ENCODE assay signal across 9 mouse cellular contexts in the genomic region with DNA sequence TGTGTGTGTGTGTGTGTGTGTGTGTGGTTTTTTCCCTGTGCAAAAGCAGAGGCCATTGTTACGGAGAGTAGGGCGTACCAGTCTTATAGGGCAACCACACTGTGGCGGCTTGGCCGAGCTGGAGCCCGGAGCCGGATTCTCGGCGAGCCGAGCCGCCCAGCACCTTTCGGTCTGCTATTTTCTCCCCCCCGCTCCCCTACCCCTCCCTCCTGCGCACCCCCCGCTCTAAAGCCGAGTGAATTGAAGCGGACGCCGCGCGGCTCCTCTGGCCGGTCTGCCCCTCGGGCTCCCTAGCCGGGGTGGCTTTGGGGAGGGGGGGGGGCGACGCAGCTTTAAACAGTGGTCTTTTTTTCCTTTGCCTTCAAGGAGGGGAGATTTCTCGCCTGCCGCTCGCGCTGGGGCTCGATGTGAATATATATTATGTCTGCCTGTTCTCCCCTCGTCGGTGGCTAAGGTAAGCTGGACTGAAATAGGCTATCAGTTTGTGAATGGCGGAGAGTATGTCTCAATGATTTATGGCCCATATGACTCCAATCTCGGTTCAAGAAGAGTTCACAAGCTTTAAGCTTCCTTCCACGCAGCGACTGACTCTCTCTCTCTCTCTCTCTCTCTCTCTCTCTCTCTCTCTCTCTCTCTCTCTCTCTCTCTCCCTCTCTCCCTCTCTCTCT. TPM values are rescaled to one million over a fixed set of nuclear protein-coding genes. Genes with fewer than 3 reads are reported as not detected.
DNase-seq lines count a peak whose midpoint lies in the region; ATAC-seq and TF ChIP-seq lines count a peak whose summit lies in the region.
"Had no signal": no experiment of that assay in that cellular context is flagged by ENCODE, and none has a peak within 500 bp of the region (broad histone marks: within the 10 kb centered on the region; RNA-seq: fewer than 3 reads in every experiment).

No protein-coding gene starts in this region.

- H3K4me2 ChIP-seq in hindbrain, embryonic 16.5 days (ENCODE audit: low read length): peak overlapping the region; percentile 62
- H3K4me2 ChIP-seq in liver, embryonic 11.5 days: peak overlapping the region; percentile 62

- peak; percentile 40 for DNase-seq in adipocyte (ENCODE audit: low spot score)
- DNase-seq in liver, embryonic 11.5 days (ENCODE audit: low spot score): no peak
- no peak for DNase-seq in right cerebral cortex, postnatal 10 days (ENCODE audit: low spot score in 2 of 2)
- DNase-seq in layer of hippocampus, adult 2 months (ENCODE audit: low spot score in 2 of 2): no peak
- DNase-seq in layer of hippocampus, postnatal 25 days (ENCODE audit: extremely low spot score in 1 of 2, low spot score in 1 of 2): no peak

- no peaks in the 10 kb centered on the region for H3K36me3 ChIP-seq in ES-Bruce4 (ENCODE audit: control insufficient read depth, insufficient read depth, low read length, poor library complexity, severe bottlenecking)
- H3K36me3 ChIP-seq in hindbrain, embryonic 16.5 days (ENCODE audit: control insufficient read depth, insufficient read depth, low read length): no peaks in the 10 kb centered on the region
- H3K36me3 ChIP-seq in liver, embryonic 11.5 days (ENCODE audit: control insufficient read depth, insufficient read depth, low read length): no peaks in the 10 kb centered on the region

- peak; percentile 63 for ATAC-seq in hindbrain, embryonic 16.5 days
- no peak for ATAC-seq in liver, embryonic 11.5 days (replicated peaks; ENCODE audit: low FRiP score)
- ATAC-seq: forebrain, embryonic 16.5 days had no signal

- TF ChIP-seq CTCF in ES-Bruce4 (IDR thresholded peaks at IDR 0.05; ENCODE audit: low read depth, low read length): no peak
- no peak for TF ChIP-seq CTCF in layer of hippocampus, adult 2 months (conservative IDR thresholded peaks at IDR 0.05)

- no peak overlapping the region for H3K4me3 ChIP-seq in ES-Bruce4 (ENCODE audit: low read depth, low read length)
- peak overlapping the region; percentile 41 for H3K4me3 ChIP-seq in hindbrain, embryonic 16.5 days (ENCODE audit: low read length)
- H3K4me3 ChIP-seq in liver, embryonic 11.5 days (ENCODE audit: low read depth, low read length): peak overlapping the region; percentile 34
- no peak overlapping the region for H3K4me3 ChIP-seq in layer of hippocampus, adult 2 months
- H3K4me3 ChIP-seq: myocyte had no signal

- no peak overlapping the region for H3K27ac ChIP-seq in ES-Bruce4 (ENCODE audit: insufficient read depth, low read length)
- H3K27ac ChIP-seq in hindbrain, embryonic 16.5 days (ENCODE audit: low read depth, low read length): peak overlapping the region; percentile 91
- H3K27ac ChIP-seq in liver, embryonic 11.5 days (ENCODE audit: low read depth, low read length): peak overlapping the region; percentile 84
- no peak overlapping the region for H3K27ac ChIP-seq in layer of hippocampus, adult 2 months

- TF ChIP-seq POLR2A in ES-Bruce4 (IDR thresholded peaks at IDR 0.05; ENCODE audit: insufficient read depth, low read length): no peak

- TF ChIP-seq EP300 in ES-Bruce4 (IDR thresholded peaks at IDR 0.05; ENCODE audit: insufficient read depth, low read depth, low read length): no peak

- 0 out of 2 replicates have a peak overlapping the region, but pooled peaks have one; percentile 32 for H3K9ac ChIP-seq in ES-Bruce4 (ENCODE audit: low read depth, poor library complexity, severe bottlenecking)
- H3K9ac ChIP-seq in hindbrain, embryonic 16.5 days (ENCODE audit: low read depth, low read length): peak overlapping the region; percentile 60
- peak overlapping the region; percentile 30; the same call in 1 of the 2 replicates for H3K9ac ChIP-seq in liver, embryonic 11.5 days (ENCODE audit: low read depth, low read length)

- H3K4me1 ChIP-seq in ES-Bruce4 (ENCODE audit: control insufficient read depth, insufficient read depth, low read length): no peaks in the 10 kb centered on the region
- H3K4me1 ChIP-seq in hindbrain, embryonic 16.5 days (ENCODE audit: control insufficient read depth, insufficient read depth, low read depth, low read length): peaks cover 13% of the 10 kb centered on the region
- H3K4me1 ChIP-seq in liver, embryonic 11.5 days (replicated peaks; ENCODE audit: control insufficient read depth, insufficient read depth, low read length): peaks cover 16% of the 10 kb centered on the region

- no peaks in the 10 kb centered on the region for H3K9me3 ChIP-seq in ES-Bruce4 (replicated peaks; ENCODE audit: control insufficient read depth, insufficient read depth, low read length, poor library complexity, severe bottlenecking)
- H3K9me3 ChIP-seq in hindbrain, embryonic 16.5 days (ENCODE audit: control insufficient read depth, low read length): no peaks in the 10 kb centered on the region
- H3K9me3 ChIP-seq in liver, embryonic 11.5 days (ENCODE audit: control insufficient read depth, low read length): no peaks in the 10 kb centered on the region

- under 1% methylated on average over 27 of the region's 36 CpGs for WGBS in hindbrain, embryonic 16.5 days
- WGBS in liver, embryonic 11.5 days: 2% methylated on average over 29 of the region's 36 CpGs

- peaks cover 76% of the 10 kb centered on the region for H3K27me3 ChIP-seq in ES-Bruce4 (ENCODE audit: control insufficient read depth, insufficient read depth, low read length, poor library complexity, severe bottlenecking)
- H3K27me3 ChIP-seq in hindbrain, embryonic 16.5 days (replicated peaks; ENCODE audit: control insufficient read depth, insufficient read depth, low read length): peaks cover 27% of the 10 kb centered on the region
- H3K27me3 ChIP-seq in liver, embryonic 11.5 days (replicated peaks; ENCODE audit: control insufficient read depth, insufficient read depth, low read length): peaks cover 99% of the 10 kb centered on the region

RNA-seq across cellular contexts. Expression of a gene that starts 9.5 kb away (rescaled TPM):
- 0.49 and 0.70 TPM in 2 replicates for polyA plus RNA-seq in ES-Bruce4 (2011; ENCODE audit: insufficient read depth, insufficient read length, low read depth, missing spikeins)
- polyA plus RNA-seq in hindbrain, embryonic 16.5 days (2015; fragmentation: Nextera tagmentation; extraction: Ambion mirVana): 20.0 and 20.8 TPM in 2 replicates
- polyA plus RNA-seq in liver, embryonic 11.5 days (2014; fragmentation: Nextera tagmentation; extraction: Ambion mirVana): 11.2 and 11.3 TPM in 2 replicates
- not detected for total RNA-seq in layer of hippocampus, adult 2 months (2021)
- total RNA-seq in layer of hippocampus, postnatal 25 days (2021): not detected
- polyA plus RNA-seq: forebrain, embryonic 16.5 days; myocyte had no signal

RNA-seq across cellular contexts. Expression of a gene that starts 17.7 kb away (rescaled TPM):
- polyA plus RNA-seq in ES-Bruce4 (2011; ENCODE audit: insufficient read depth, insufficient read length, low read depth, missing spikeins): 0.67 TPM in 1 of 2 replicates, not detected in the other
- 4.8 and 5.6 TPM in 2 replicates for polyA plus RNA-seq in hindbrain, embryonic 16.5 days (2015; fragmentation: Nextera tagmentation; extraction: Ambion mirVana)
- polyA plus RNA-seq in liver, embryonic 11.5 days (2014; fragmentation: Nextera tagmentation; extraction: Ambion mirVana): 0.97 and 1.3 TPM in 2 replicates
- not detected for total RNA-seq in layer of hippocampus, adult 2 months (2021)
- total RNA-seq in layer of hippocampus, postnatal 25 days (2021): not detected
- polyA plus RNA-seq: forebrain, embryonic 16.5 days; myocyte had no signal

RNA-seq across cellular contexts. Expression of a gene that starts 22.8 kb away (rescaled TPM):
- 0.35 and 0.70 TPM in 2 replicates for polyA plus RNA-seq in ES-Bruce4 (2011; ENCODE audit: insufficient read depth, insufficient read length, low read depth, missing spikeins)
- polyA plus RNA-seq in hindbrain, embryonic 16.5 days (2015; fragmentation: Nextera tagmentation; extraction: Ambion mirVana): 2.5 and 3.3 TPM in 2 replicates
- 0.71 and 1.1 TPM in 2 replicates for polyA plus RNA-seq in liver, embryonic 11.5 days (2014; fragmentation: Nextera tagmentation; extraction: Ambion mirVana)
- total RNA-seq in layer of hippocampus, adult 2 months (2021): not detected
- total RNA-seq in layer of hippocampus, postnatal 25 days (2021): not detected
- polyA plus RNA-seq: forebrain, embryonic 16.5 days; myocyte had no signal

RNA-seq across cellular contexts. Expression of a gene that starts 24.7 kb away (rescaled TPM):
- polyA plus RNA-seq in ES-Bruce4 (2011; ENCODE audit: insufficient read depth, insufficient read length, low read depth, missing spikeins): not detected in 2 replicates
- polyA plus RNA-seq in hindbrain, embryonic 16.5 days (2015; fragmentation: Nextera tagmentation; extraction: Ambion mirVana): 0.21 and 0.35 TPM in 2 replicates
- 0.73 and 0.85 TPM in 2 replicates for polyA plus RNA-seq in liver, embryonic 11.5 days (2014; fragmentation: Nextera tagmentation; extraction: Ambion mirVana)
- not detected for total RNA-seq in layer of hippocampus, adult 2 months (2021)
- total RNA-seq in layer of hippocampus, postnatal 25 days (2021): not detected
- polyA plus RNA-seq: forebrain, embryonic 16.5 days; myocyte had no signal

RNA-seq across cellular contexts. Expression of a gene that starts 37.7 kb away (rescaled TPM):
- polyA plus RNA-seq in ES-Bruce4 (2011; ENCODE audit: insufficient read depth, insufficient read length, low read depth, missing spikeins): not detected in 2 replicates
- 120 and 133 TPM in 2 replicates for polyA plus RNA-seq in hindbrain, embryonic 16.5 days (2015; fragmentation: Nextera tagmentation; extraction: Ambion mirVana)
- 3.7 and 4.5 TPM in 2 replicates for polyA plus RNA-seq in liver, embryonic 11.5 days (2014; fragmentation: Nextera tagmentation; extraction: Ambion mirVana)
- not detected for total RNA-seq in layer of hippocampus, adult 2 months (2021)
- total RNA-seq in layer of hippocampus, postnatal 25 days (2021): not detected
- polyA plus RNA-seq: forebrain, embryonic 16.5 days; myocyte had no signal

Comparison
In these comparisons a context has a peak if more than half of its experiments do, and no peak if none do; other contexts are left out.
1. H3K27ac ChIP-seq: peak in hindbrain, embryonic 16.5 days (single experiment) and liver, embryonic 11.5 days (single experiment); none in ES-Bruce4 (single experiment) and layer of hippocampus, adult 2 months (single experiment).
2. H3K4me3 ChIP-seq: peak in hindbrain, embryonic 16.5 days (single experiment) and liver, embryonic 11.5 days (single experiment); none in ES-Bruce4 (single experiment) and layer of hippocampus, adult 2 months (single experiment).
3. Peak in every context shown above with its lines, with median percentiles within 50 percentile points of each other: H3K9ac ChIP-seq.